Mouse (Mus musculus): ENCODE measurements around the gene Papln.

The Papln gene

DNA sequence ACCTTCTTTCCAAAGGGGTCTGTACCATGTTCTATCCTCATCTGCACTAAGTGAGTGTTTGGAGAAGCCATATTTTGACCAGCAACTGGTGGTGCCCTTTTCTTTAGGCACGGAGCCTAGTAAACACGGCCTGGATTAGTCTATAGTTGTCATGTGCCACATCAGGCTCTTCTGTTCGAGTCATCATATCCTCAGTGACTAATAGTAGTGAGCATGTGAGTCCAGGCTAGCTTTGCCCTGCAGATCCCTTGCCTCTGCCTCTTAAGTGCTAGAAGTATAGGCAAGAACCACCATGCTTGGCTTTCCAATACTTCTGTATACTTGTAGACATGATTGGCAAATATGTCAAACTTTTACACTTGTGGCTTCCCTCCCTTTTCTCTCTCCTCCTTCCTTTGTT, 70.5 kb downstream of the Papln start:
- no peak for DNase-seq (ENCODE audit: low spot score)

DNA sequence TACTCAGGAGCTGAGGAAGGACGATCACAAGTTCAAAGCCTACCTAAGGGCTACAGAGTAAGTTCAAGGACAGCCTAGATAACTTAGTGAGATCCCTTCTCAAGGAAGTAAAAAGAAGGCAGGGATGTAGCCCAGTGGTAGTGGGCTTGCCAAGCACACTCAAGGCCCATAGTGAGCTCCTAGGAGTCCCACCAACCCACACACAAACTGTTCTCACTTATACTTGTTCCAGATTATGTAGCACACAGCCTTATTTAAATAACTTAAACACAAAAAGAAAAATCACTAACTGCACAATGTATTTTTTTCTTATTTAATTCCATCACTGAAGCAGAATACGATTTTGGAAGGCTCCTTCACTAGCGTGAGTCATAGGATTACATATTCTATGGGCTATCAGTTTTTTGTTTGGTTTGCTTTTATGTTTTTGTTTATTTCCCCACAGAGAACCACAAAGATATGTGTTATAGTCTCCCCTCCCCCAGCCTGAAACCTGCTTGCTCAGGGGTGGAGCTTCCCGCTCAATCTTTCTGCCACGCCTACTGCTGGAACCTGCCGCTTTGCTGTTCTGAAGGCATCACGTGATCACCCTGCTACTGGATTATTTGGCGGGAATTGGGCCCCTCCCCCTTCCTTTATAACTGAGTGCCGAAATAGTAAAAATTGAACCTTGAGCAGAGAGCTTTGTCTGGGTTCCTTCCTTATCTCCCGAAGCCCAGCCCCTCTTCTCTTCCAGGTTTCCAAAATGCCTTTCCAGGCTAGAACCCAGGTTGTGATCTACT, 78.2 kb downstream of the Papln start:
- DNase-seq (ENCODE audit: low spot score) = no peak
